Mouse (Mus musculus): ENCODE measurements at regions not wholly inside any gene's neighbourhood (a gene's known extent, or its start where the extent isn't known, plus 50 kb on each side); places are given as distances from the start of the nearest gene placed in this dataset.
"Not testable (repeated sequence)": the region's sequence is repeated elsewhere in the genome, so short reads cannot be mapped to it uniquely, and the experiment has no call there.

- 27% methylated on average over 6 of the region's 6 CpGs for WGBS
- no peak for TF ChIP-seq CTCF (IDR thresholded peaks at IDR 0.05; ENCODE audit: low read depth)
- H3K4me3 ChIP-seq (ENCODE audit: low read depth, low read length): no peak overlapping the region
- peak; percentile 83 for DNase-seq
- no peak overlapping the region for H3K27ac ChIP-seq (ENCODE audit: low read depth)
- no peak overlapping the region for H3K4me2 ChIP-seq
- peak; percentile 68 for ATAC-seq (ENCODE audit: insufficient read depth)
- no peaks in the 10 kb centered on the region for H3K4me1 ChIP-seq (ENCODE audit: insufficient read depth)
- no peaks in the 10 kb centered on the region for H3K36me3 ChIP-seq (ENCODE audit: insufficient read depth)
- H3K9me3 ChIP-seq (ENCODE audit: low read depth, low read length): no peaks in the 10 kb centered on the region
- H3K9ac ChIP-seq: no peak overlapping the region
- no peaks in the 10 kb centered on the region for H3K27me3 ChIP-seq (ENCODE audit: insufficient read depth, low read length)
Observed at GRCm38 (mm10) chr13:115836203-115836768, 473.2 kb downstream of the Isl1 start.

DNA sequence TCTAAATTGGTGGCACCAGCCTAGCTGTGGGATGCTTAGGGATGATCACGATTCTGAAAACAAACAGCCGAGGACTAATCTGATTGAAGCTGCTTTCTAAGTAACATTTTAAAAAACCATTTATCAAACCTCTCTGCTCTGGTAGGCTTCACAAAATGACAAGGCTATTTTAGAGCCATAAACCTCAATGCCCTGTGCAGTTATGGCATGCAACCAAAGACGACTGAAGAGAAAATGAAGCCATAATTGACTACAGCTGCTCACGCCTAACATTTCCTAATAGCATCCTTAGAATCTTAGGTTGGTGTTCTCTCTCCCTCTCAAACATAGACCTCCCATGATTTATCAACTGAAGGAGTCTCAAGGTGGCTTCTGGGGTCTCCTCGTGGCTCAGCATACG lies 484.3 kb downstream of the Isl1 start:
- Histone ChIP-seq H3K9me3 (ENCODE audit: low read depth, low read length) (no peaks in the 10 kb centered on the region), H3K27me3 (ENCODE audit: insufficient read depth, low read length) (no peaks in the 10 kb centered on the region), H3K4me1 (ENCODE audit: insufficient read depth) (no peaks in the 10 kb centered on the region), H3K36me3 (ENCODE audit: insufficient read depth) (no peaks in the 10 kb centered on the region), H3K27ac (ENCODE audit: low read depth) (no peak overlapping the region), H3K4me2 (no peak overlapping the region), H3K9ac (no peak overlapping the region), H3K4me3 (ENCODE audit: low read depth, low read length) (no peak overlapping the region)
- ATAC-seq (ENCODE audit: insufficient read depth) (no peak), DNase-seq (no peak)
- TF ChIP-seq CTCF (IDR thresholded peaks at IDR 0.05; ENCODE audit: low read depth): no peak
- WGBS: 64% methylated on average over 6 of the region's 6 CpGs

DNA sequence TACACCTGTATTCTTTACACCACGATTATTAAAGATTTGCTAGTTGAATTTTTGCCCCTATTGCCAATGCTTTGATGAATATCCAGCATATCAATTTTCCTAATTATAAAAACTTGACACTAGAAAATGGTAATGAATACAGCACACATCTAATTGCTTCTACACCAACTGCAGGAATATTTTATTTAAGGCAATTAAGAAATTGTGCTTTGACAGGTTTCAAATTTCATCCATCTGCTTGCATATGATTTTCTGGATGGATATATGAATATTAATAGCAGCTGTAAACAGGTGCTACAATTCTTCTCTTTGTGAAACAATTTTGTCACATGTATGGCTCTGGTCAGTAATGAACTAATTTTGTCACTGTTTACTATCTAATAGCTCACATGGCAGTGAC lies 487.0 kb downstream of the Isl1 start:
- DNase-seq (no peak), ATAC-seq (ENCODE audit: insufficient read depth) (no peak)
- Histone ChIP-seq H3K4me2 (no peak overlapping the region), H3K27me3 (ENCODE audit: insufficient read depth, low read length) (no peaks in the 10 kb centered on the region), H3K27ac (ENCODE audit: low read depth) (no peak overlapping the region), H3K4me3 (ENCODE audit: low read depth, low read length) (no peak overlapping the region), H3K36me3 (ENCODE audit: insufficient read depth) (no peaks in the 10 kb centered on the region), H3K9ac (no peak overlapping the region), H3K9me3 (ENCODE audit: low read depth, low read length) (no peaks in the 10 kb centered on the region), H3K4me1 (ENCODE audit: insufficient read depth) (no peaks in the 10 kb centered on the region)
- WGBS: 65% methylated on average over 1 of the region's 1 CpGs
- no peak for TF ChIP-seq CTCF (IDR thresholded peaks at IDR 0.05; ENCODE audit: low read depth)

GRCm38 (mm10) chr13:115814211-115814610 lies 495.3 kb downstream of the Isl1 start:
- ATAC-seq (ENCODE audit: insufficient read depth): no peak

DNA sequence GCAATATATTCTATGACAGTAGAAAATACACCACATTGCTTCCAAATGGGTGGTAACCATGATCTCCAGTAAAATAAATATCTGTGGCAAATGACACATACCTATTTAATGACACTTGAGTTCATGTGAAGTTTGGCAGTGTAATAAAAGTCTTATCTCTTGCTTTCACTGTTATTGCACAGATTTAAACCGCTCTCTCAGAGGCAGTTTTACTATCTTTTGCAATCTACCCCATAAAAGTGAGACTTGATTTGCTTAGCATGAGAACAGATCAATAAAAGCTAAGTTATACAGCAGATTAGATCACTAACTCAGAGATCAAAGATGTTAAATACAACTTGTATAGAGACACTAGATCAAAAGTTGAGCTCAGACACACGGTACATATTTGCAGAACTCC lies 510.2 kb downstream of the Isl1 start:
- DNase-seq: no peak

More at GRCm38 (mm10) chr13:115814211-115814610, 495.3 kb downstream of the Isl1 start:
- WGBS: 71% methylated on average over 2 of the region's 2 CpGs
- no peak for TF ChIP-seq CTCF (IDR thresholded peaks at IDR 0.05; ENCODE audit: low read depth)
- Histone ChIP-seq H3K4me3 (ENCODE audit: low read depth, low read length) (no peak overlapping the region), H3K4me2 (no peak overlapping the region), H3K4me1 (ENCODE audit: insufficient read depth) (no peaks in the 10 kb centered on the region), H3K9me3 (ENCODE audit: low read depth, low read length) (no peaks in the 10 kb centered on the region), H3K27ac (ENCODE audit: low read depth) (no peak overlapping the region), H3K36me3 (ENCODE audit: insufficient read depth) (no peaks in the 10 kb centered on the region), H3K27me3 (ENCODE audit: insufficient read depth, low read length) (no peaks in the 10 kb centered on the region), H3K9ac (no peak overlapping the region)
- no peak for DNase-seq

DNA sequence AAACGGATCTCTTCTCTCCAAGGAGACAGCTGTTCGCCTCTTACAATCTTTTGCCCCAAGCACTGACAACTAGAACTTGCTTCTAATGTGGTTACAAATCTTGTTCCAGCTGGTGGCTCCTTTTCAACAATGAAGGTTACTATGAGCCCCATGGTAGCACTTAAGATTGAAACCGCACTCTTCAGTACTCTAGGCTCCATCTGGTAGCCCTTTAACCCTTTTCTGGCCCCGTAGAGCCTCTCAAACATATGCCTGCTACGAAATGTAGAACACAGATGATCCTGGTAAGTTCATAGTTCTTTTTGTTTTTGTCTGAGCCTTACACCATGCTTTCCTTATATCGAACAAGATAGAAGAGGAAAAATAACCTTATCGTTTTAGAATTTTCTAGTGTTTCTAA lies 558.2 kb downstream of the Isl1 start:
- H3K9me3 ChIP-seq (ENCODE audit: low read depth, low read length): no peaks in the 10 kb centered on the region
- TF ChIP-seq CTCF (IDR thresholded peaks at IDR 0.05; ENCODE audit: low read depth): no peak
- H3K4me1 ChIP-seq (ENCODE audit: insufficient read depth): no peaks in the 10 kb centered on the region
- no peaks in the 10 kb centered on the region for H3K36me3 ChIP-seq (ENCODE audit: insufficient read depth)
- no peak for ATAC-seq (ENCODE audit: insufficient read depth)
- H3K4me3 ChIP-seq (ENCODE audit: low read depth, low read length): no peak overlapping the region
- 57% methylated on average over 7 of the region's 7 CpGs for WGBS
- H3K27ac ChIP-seq (ENCODE audit: low read depth): no peak overlapping the region
- H3K27me3 ChIP-seq (ENCODE audit: insufficient read depth, low read length): no peaks in the 10 kb centered on the region
- DNase-seq: no peak
- H3K9ac ChIP-seq: no peak overlapping the region
- H3K4me2 ChIP-seq: no peak overlapping the region

More for the DNA sequence above, 510.2 kb downstream of the Isl1 start:
- WGBS: 15% methylated on average over 2 of the region's 2 CpGs
- Histone ChIP-seq H3K9ac (no peak overlapping the region), H3K4me1 (ENCODE audit: insufficient read depth) (no peaks in the 10 kb centered on the region), H3K9me3 (ENCODE audit: low read depth, low read length) (no peaks in the 10 kb centered on the region), H3K4me2 (no peak overlapping the region), H3K36me3 (ENCODE audit: insufficient read depth) (no peaks in the 10 kb centered on the region), H3K4me3 (ENCODE audit: low read depth, low read length) (no peak overlapping the region), H3K27ac (ENCODE audit: low read depth) (no peak overlapping the region), H3K27me3 (ENCODE audit: insufficient read depth, low read length) (no peaks in the 10 kb centered on the region)
- TF ChIP-seq CTCF (IDR thresholded peaks at IDR 0.05; ENCODE audit: low read depth): no peak
- no peak for ATAC-seq (ENCODE audit: insufficient read depth)

- not testable (repeated sequence) for H3K9me3 ChIP-seq (ENCODE audit: low read depth, low read length); H3K27me3 ChIP-seq (ENCODE audit: insufficient read depth, low read length); H3K36me3 ChIP-seq (ENCODE audit: insufficient read depth); H3K27ac ChIP-seq (ENCODE audit: low read depth); DNase-seq; H3K4me1 ChIP-seq (ENCODE audit: insufficient read depth); H3K4me3 ChIP-seq (ENCODE audit: low read depth, low read length); H3K9ac ChIP-seq; H3K4me2 ChIP-seq; ATAC-seq (ENCODE audit: insufficient read depth)
- 47% methylated on average over 1 of the region's 1 CpGs for WGBS
Observed at GRCm38 (mm10) chr13:115742080-115742479, 567.4 kb downstream of the Isl1 start.

GRCm38 (mm10) chr13:115727986-115728385 lies 581.5 kb downstream of the Isl1 start:
- Histone ChIP-seq H3K9ac (no peak overlapping the region), H3K9me3 (ENCODE audit: low read depth, low read length) (no peaks in the 10 kb centered on the region), H3K4me3 (ENCODE audit: low read depth, low read length) (no peak overlapping the region), H3K36me3 (ENCODE audit: insufficient read depth) (no peaks in the 10 kb centered on the region), H3K27me3 (ENCODE audit: insufficient read depth, low read length) (no peaks in the 10 kb centered on the region), H3K4me2 (no peak overlapping the region), H3K27ac (ENCODE audit: low read depth) (no peak overlapping the region), H3K4me1 (ENCODE audit: insufficient read depth) (no peaks in the 10 kb centered on the region)
- DNase-seq: no peak
- WGBS: 89% methylated on average over 5 of the region's 5 CpGs
- no peak for ATAC-seq (ENCODE audit: insufficient read depth)
- TF ChIP-seq CTCF (IDR thresholded peaks at IDR 0.05; ENCODE audit: low read depth): no peak
